In the genomic region with DNA sequence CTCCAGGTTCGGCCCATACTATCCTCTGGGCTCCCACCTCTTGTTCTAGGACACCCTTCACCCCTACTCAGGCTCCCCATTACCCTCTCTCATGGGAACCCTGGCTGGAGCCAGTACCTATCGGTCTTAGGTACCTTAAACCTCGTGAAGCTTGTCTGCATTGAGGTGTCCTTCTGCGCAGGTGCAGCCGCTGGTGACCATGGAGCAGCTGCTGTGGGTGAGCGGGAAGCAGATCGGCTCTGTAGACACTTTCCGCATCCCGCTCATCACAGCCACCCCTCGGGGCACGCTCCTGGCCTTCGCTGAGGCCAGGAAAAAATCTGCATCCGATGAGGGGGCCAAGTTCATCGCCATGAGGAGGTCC, we compare ENCODE assay signal across 8 mouse cellular contexts. TPM values are rescaled to one million over a fixed set of nuclear protein-coding genes. Genes with fewer than 3 reads are reported as not detected.
DNase-seq lines count a peak whose midpoint lies in the region; ATAC-seq and TF ChIP-seq lines count a peak whose summit lies in the region.

No protein-coding gene starts in this region.

- no peak; the same call in 1 of the 2 replicates for ATAC-seq in forebrain, embryonic 11.5 days (replicated peaks; ENCODE audit: low FRiP score)
- no peak; the same call in 1 of the 2 replicates for ATAC-seq in kidney, embryonic 15.5 days (replicated peaks; ENCODE audit: low FRiP score)
- ATAC-seq in midbrain, embryonic 15.5 days (replicated peaks), result peak; percentile 74

- no peak overlapping the region for H3K27ac ChIP-seq in forebrain, embryonic 11.5 days (ENCODE audit: low read depth, low read length)
- H3K27ac ChIP-seq in kidney, embryonic 15.5 days, result peak overlapping the region; percentile 66
- H3K27ac ChIP-seq in midbrain, embryonic 15.5 days, result peak overlapping the region; percentile 77
- H3K27ac ChIP-seq in thymus, adult 2 months (ENCODE audit: control insufficient read depth, insufficient read depth, low read length), result peak overlapping the region; percentile 55

- peak overlapping the region; percentile 93 for H3K4me2 ChIP-seq in forebrain, embryonic 11.5 days (ENCODE audit: low read depth, low read length, severe bottlenecking)
- peak overlapping the region; percentile 94 for H3K4me2 ChIP-seq in kidney, embryonic 15.5 days
- peak overlapping the region; percentile 81 for H3K4me2 ChIP-seq in midbrain, embryonic 15.5 days

- no peak for TF ChIP-seq POLR2A in thymus, adult 2 months (IDR thresholded peaks at IDR 0.05; ENCODE audit: control insufficient read depth, extremely low read depth, insufficient read depth, low read length, poor library complexity)

- H3K4me3 ChIP-seq in forebrain, embryonic 11.5 days (ENCODE audit: low read depth, low read length), result peak overlapping the region; percentile 61
- H3K4me3 ChIP-seq in kidney, embryonic 15.5 days (replicated peaks), result peak overlapping the region; percentile 73
- H3K4me3 ChIP-seq in midbrain, embryonic 15.5 days, result peak overlapping the region; percentile 93
- peak overlapping the region; percentile 63 for H3K4me3 ChIP-seq in thymus, adult 2 months (ENCODE audit: control insufficient read depth, insufficient read depth, low read length)

- H3K9ac ChIP-seq in forebrain, embryonic 11.5 days (ENCODE audit: low read length), result peak overlapping the region; percentile 70
- peak overlapping the region; percentile 72 for H3K9ac ChIP-seq in kidney, embryonic 15.5 days
- peak overlapping the region; percentile 88 for H3K9ac ChIP-seq in midbrain, embryonic 15.5 days

- 0 out of 2 replicates have a peak, but pooled peaks cover 4% of the 10 kb centered on the region for H3K4me1 ChIP-seq in forebrain, embryonic 11.5 days (replicated peaks; ENCODE audit: control insufficient read depth, insufficient read depth, low read length)
- peaks cover 30% of the 10 kb centered on the region for H3K4me1 ChIP-seq in kidney, embryonic 15.5 days
- peaks cover 12% of the 10 kb centered on the region for H3K4me1 ChIP-seq in midbrain, embryonic 15.5 days
- H3K4me1 ChIP-seq in thymus, adult 2 months (replicated peaks; ENCODE audit: control insufficient read depth, insufficient read depth, low read length), result peaks cover 10% of the 10 kb centered on the region

- no peaks in the 10 kb centered on the region for H3K27me3 ChIP-seq in forebrain, embryonic 11.5 days (ENCODE audit: control insufficient read depth, insufficient read depth, low read length)
- no peaks in the 10 kb centered on the region for H3K27me3 ChIP-seq in kidney, embryonic 15.5 days
- no peaks in the 10 kb centered on the region for H3K27me3 ChIP-seq in midbrain, embryonic 15.5 days (replicated peaks)
- no peaks in the 10 kb centered on the region for H3K27me3 ChIP-seq in thymus, adult 2 months (ENCODE audit: control insufficient read depth, insufficient read depth, low read length)

- WGBS in forebrain, embryonic 11.5 days, result 9% methylated on average over 14 of the region's 14 CpGs
- WGBS in kidney, embryonic 15.5 days, result 15% methylated on average over 14 of the region's 14 CpGs
- WGBS in midbrain, embryonic 15.5 days, result 9% methylated on average over 14 of the region's 14 CpGs
- 10% methylated on average over 14 of the region's 14 CpGs for WGBS in thymus, adult 2 months

- no peak for TF ChIP-seq CTCF in thymus, adult 2 months (IDR thresholded peaks at IDR 0.05; ENCODE audit: borderline replicate concordance, control insufficient read depth, extremely low read depth, insufficient read depth, low read length, poor library complexity)

- peak; percentile 31 to 36 for DNase-seq in layer of hippocampus, postnatal 36 days
- DNase-seq in layer of hippocampus, postnatal 14 days (ENCODE audit: low spot score in 2 of 2), result no peak
- peak; percentile 38 for DNase-seq in ZHBTc4 (ENCODE audit: low read depth, low spot score)
- DNase-seq in forebrain, embryonic 11.5 days (ENCODE audit: low spot score), result no peak
- peak; percentile 61 for DNase-seq in thymus, adult 2 months
- no peak for DNase-seq in testis, postnatal 14 days (ENCODE audit: low spot score)

- no peaks in the 10 kb centered on the region for H3K36me3 ChIP-seq in forebrain, embryonic 11.5 days (ENCODE audit: control insufficient read depth, insufficient read depth, low read length)
- peaks cover 16% of the 10 kb centered on the region for H3K36me3 ChIP-seq in kidney, embryonic 15.5 days
- peaks cover 9% of the 10 kb centered on the region; the same call in 1 of the 2 replicates for H3K36me3 ChIP-seq in midbrain, embryonic 15.5 days (replicated peaks)
- H3K36me3 ChIP-seq in thymus, adult 2 months (ENCODE audit: control insufficient read depth, insufficient read depth, low read length), result peaks cover 8% of the 10 kb centered on the region

- H3K9me3 ChIP-seq in forebrain, embryonic 11.5 days (ENCODE audit: control insufficient read depth, low read length), result no peaks in the 10 kb centered on the region
- no peaks in the 10 kb centered on the region for H3K9me3 ChIP-seq in kidney, embryonic 15.5 days (replicated peaks)
- no peaks in the 10 kb centered on the region for H3K9me3 ChIP-seq in midbrain, embryonic 15.5 days

RNA-seq across cellular contexts. Expression of gene Neu1, which starts 0.7 kb away (rescaled TPM):
- 10 to 100 TPM; 37.6 to 41.2 TPM for total RNA-seq in layer of hippocampus, postnatal 36 days (2021)
- total RNA-seq in layer of hippocampus, postnatal 14 days (2021), result 10 to 100 TPM; 31.9 to 32.9 TPM
- 12.8 and 13.4 TPM in 2 replicates for polyA plus RNA-seq in forebrain, embryonic 11.5 days (2014; fragmentation: Nextera tagmentation; extraction: Ambion mirVana)
- polyA plus RNA-seq in kidney, embryonic 15.5 days (2015; fragmentation: Nextera tagmentation; extraction: Ambion mirVana), result 33.7 and 37.0 TPM in 2 replicates
- polyA plus RNA-seq in midbrain, embryonic 15.5 days (2015; fragmentation: Nextera tagmentation; extraction: Ambion mirVana), result 36.1 and 41.1 TPM in 2 replicates
- polyA plus RNA-seq in thymus, adult 2 months (2012; rRNA removed), result 66.9 and 82.3 TPM in 2 replicates

RNA-seq across cellular contexts. Expression of gene Slc44a4, which starts 17.5 kb away (rescaled TPM):
- total RNA-seq in layer of hippocampus, postnatal 36 days (2021), result under 1 TPM in 1 of 2 experiments, not detected in 1; 0.28 TPM
- total RNA-seq in layer of hippocampus, postnatal 14 days (2021), result under 1 TPM; 0.18 to 0.38 TPM
- polyA plus RNA-seq in forebrain, embryonic 11.5 days (2014; fragmentation: Nextera tagmentation; extraction: Ambion mirVana), result not detected in 2 replicates
- 12.4 and 13.0 TPM in 2 replicates for polyA plus RNA-seq in kidney, embryonic 15.5 days (2015; fragmentation: Nextera tagmentation; extraction: Ambion mirVana)
- not detected in 2 replicates for polyA plus RNA-seq in midbrain, embryonic 15.5 days (2015; fragmentation: Nextera tagmentation; extraction: Ambion mirVana)
- polyA plus RNA-seq in thymus, adult 2 months (2012; rRNA removed), result 0.33 and 0.59 TPM in 2 replicates

RNA-seq across cellular contexts. Expression of gene Hspa1b, which starts 27.3 kb away (rescaled TPM):
- total RNA-seq in layer of hippocampus, postnatal 36 days (2021), result 10 to 100 TPM; 28.0 to 35.6 TPM
- 10 to 100 TPM; 12.5 TPM for total RNA-seq in layer of hippocampus, postnatal 14 days (2021)
- polyA plus RNA-seq in forebrain, embryonic 11.5 days (2014; fragmentation: Nextera tagmentation; extraction: Ambion mirVana), result 0.24 TPM in 1 of 2 replicates, not detected in the other
- polyA plus RNA-seq in kidney, embryonic 15.5 days (2015; fragmentation: Nextera tagmentation; extraction: Ambion mirVana), result 0.49 and 0.53 TPM in 2 replicates
- 0.24 and 0.31 TPM in 2 replicates for polyA plus RNA-seq in midbrain, embryonic 15.5 days (2015; fragmentation: Nextera tagmentation; extraction: Ambion mirVana)
- 22.7 and 26.5 TPM in 2 replicates for polyA plus RNA-seq in thymus, adult 2 months (2012; rRNA removed)

RNA-seq across cellular contexts. Expression of gene Ehmt2, which starts 33.4 kb away (rescaled TPM):
- total RNA-seq in layer of hippocampus, postnatal 36 days (2021), result 100 to 1,000 TPM; 175 to 182 TPM
- total RNA-seq in layer of hippocampus, postnatal 14 days (2021), result 100 to 1,000 TPM; 168 to 173 TPM
- polyA plus RNA-seq in forebrain, embryonic 11.5 days (2014; fragmentation: Nextera tagmentation; extraction: Ambion mirVana), result 90.4 and 96.8 TPM in 2 replicates
- 80.1 and 93.7 TPM in 2 replicates for polyA plus RNA-seq in kidney, embryonic 15.5 days (2015; fragmentation: Nextera tagmentation; extraction: Ambion mirVana)
- 113 and 119 TPM in 2 replicates for polyA plus RNA-seq in midbrain, embryonic 15.5 days (2015; fragmentation: Nextera tagmentation; extraction: Ambion mirVana)
- 372 and 380 TPM in 2 replicates for polyA plus RNA-seq in thymus, adult 2 months (2012; rRNA removed)

RNA-seq across cellular contexts. Expression of gene C2, which starts 33.7 kb away (rescaled TPM):
- total RNA-seq in layer of hippocampus, postnatal 36 days (2021), result 1 to 10 TPM in 1 of 2 experiments, under 1 TPM in 1; 0.22 to 2.0 TPM
- total RNA-seq in layer of hippocampus, postnatal 14 days (2021), result 1 to 10 TPM; 2.0 to 3.7 TPM
- polyA plus RNA-seq in forebrain, embryonic 11.5 days (2014; fragmentation: Nextera tagmentation; extraction: Ambion mirVana), result 1.1 and 1.7 TPM in 2 replicates
- polyA plus RNA-seq in kidney, embryonic 15.5 days (2015; fragmentation: Nextera tagmentation; extraction: Ambion mirVana), result 2.6 and 3.6 TPM in 2 replicates
- 2.1 and 3.1 TPM in 2 replicates for polyA plus RNA-seq in midbrain, embryonic 15.5 days (2015; fragmentation: Nextera tagmentation; extraction: Ambion mirVana)
- polyA plus RNA-seq in thymus, adult 2 months (2012; rRNA removed), result 12.9 and 18.4 TPM in 2 replicates

Comparison
In these comparisons a context has a peak if more than half of its experiments do, and no peak if none do; other contexts are left out.
1. DNase-seq: peak in layer of hippocampus, postnatal 36 days (2 of 2), ZHBTc4 (single experiment) and thymus, adult 2 months (single experiment); none in layer of hippocampus, postnatal 14 days (0 of 2), forebrain, embryonic 11.5 days (single experiment) and testis, postnatal 14 days (single experiment).
2. RNA of gene Hspa1b, which starts 27.3 kb away (polyA plus RNA-seq): 22.7 to 26.5 TPM in thymus, adult 2 months; 0.49 to 0.53 TPM in kidney, embryonic 15.5 days, 0.24 to 0.31 TPM in midbrain, embryonic 15.5 days and 0.24 TPM in forebrain, embryonic 11.5 days; every median in the first group is over 10 times any median in the second.
3. Peak in every context shown above with its lines, with median percentiles within 50 percentile points of each other: H3K4me2 ChIP-seq, H3K4me3 ChIP-seq and H3K9ac ChIP-seq.